Mouse (Mus musculus) embryonic facial prominence, embryonic 13.5 days (tissue): ENCODE data around the gene Atrnl1. TPM values are rescaled to one million over a fixed set of nuclear protein-coding genes. Genes with fewer than 3 reads are reported as not detected.

Experiments
- ATAC-seq: fragments of 200-750 bp; cut with Nextera tagmentation; 2 replicates; pipeline ENCODE4 v1.8.0; 2017; ENCODE audit warnings: low read depth; ENCODE audit not compliant: insufficient number of reproducible peaks, insufficient read depth, low FRiP score, low TSS enrichment
- H3K27ac ChIP-seq: fragments of 300-500 bp; sonication (generic); 2 replicates; pipeline ENCODE4 v1.5.1; 2015; ENCODE audit warnings: moderate library complexity, mild to moderate bottlenecking, inconsistent platforms
- H3K27me3 ChIP-seq: fragments of 300-500 bp; sonication (generic); 2 replicates; pipeline ENCODE4 v1.6.1; 2015; ENCODE audit warnings: mild to moderate bottlenecking, inconsistent platforms
- H3K36me3 ChIP-seq: fragments of 300-500 bp; sonication (generic); 2 replicates; pipeline ENCODE4 v1.6.1; 2015; ENCODE audit warnings: mild to moderate bottlenecking, inconsistent platforms
- H3K4me1 ChIP-seq: fragments of 300-500 bp; sonication (generic); 2 replicates; pipeline ENCODE4 v1.6.1; 2015; ENCODE audit warnings: inconsistent platforms
- H3K4me2 ChIP-seq: fragments of 300-500 bp; sonication (generic); 2 replicates; pipeline ENCODE4 v1.6.1; 2015; ENCODE audit warnings: moderate library complexity, mild to moderate bottlenecking, inconsistent platforms
- H3K4me3 ChIP-seq: fragments of 300-500 bp; sonication (generic); 2 replicates; pipeline ENCODE4 v1.5.1; 2015; ENCODE audit warnings: mild to moderate bottlenecking, inconsistent platforms
- H3K9ac ChIP-seq: fragments of 300-500 bp; sonication (generic); 2 replicates; pipeline ENCODE4 v1.6.1; 2015; ENCODE audit warnings: mild to moderate bottlenecking, inconsistent platforms
- H3K9me3 ChIP-seq: fragments of 300-500 bp; sonication (generic); 2 replicates; pipeline ENCODE4 v1.6.1; 2016; ENCODE audit warnings: inconsistent platforms
- WGBS: fragments of 180-500 bp; shearing (Covaris S2); methylation state at CpG from one replicate; pipeline ENCODE4 v1.1.7; 2015; ENCODE audit warnings: mixed read lengths; 5-methylcytosine and 5-hydroxymethylcytosine counted together
- polyA plus RNA-seq: library from polyadenylated mRNA; unstranded; fragments of >200 nt; fragmentation: Nextera tagmentation; extraction: Ambion mirVana; gene quantifications from 2 replicates; pipeline ENCODE4 v1.2.1, GENCODE M21; 2015

Gene Atrnl1
- polyA plus RNA-seq, 1 experiment from 2014 or later: 8.2 TPM

GRCm38 (mm10) chr19:57954131-57954530, 343.3 kb downstream of the Atrnl1 start:
- no peak for ATAC-seq
- no peaks in the 10 kb centered on the region for H3K27me3 ChIP-seq
- no peak overlapping the region for H3K4me3 ChIP-seq
- 100% methylated on average over 3 of the region's 3 CpGs for WGBS
- no peaks in the 10 kb centered on the region for H3K9me3 ChIP-seq
- H3K36me3 ChIP-seq: no peaks in the 10 kb centered on the region
- no peaks in the 10 kb centered on the region for H3K4me1 ChIP-seq
- H3K27ac ChIP-seq: no peak overlapping the region
- H3K4me2 ChIP-seq: no peak overlapping the region
- no peak overlapping the region for H3K9ac ChIP-seq

GRCm38 (mm10) chr19:57956459-57956858, 345.6 kb downstream of the Atrnl1 start:
- no peak for ATAC-seq
- Histone ChIP-seq H3K9ac (no peak overlapping the region), H3K36me3 (no peaks in the 10 kb centered on the region), H3K4me2 (no peak overlapping the region), H3K27me3 (no peaks in the 10 kb centered on the region), H3K4me1 (no peaks in the 10 kb centered on the region), H3K9me3 (no peaks in the 10 kb centered on the region), H3K27ac (no peak overlapping the region), H3K4me3 (no peak overlapping the region)
- WGBS: 83% methylated on average over 3 of the region's 3 CpGs

GRCm38 (mm10) chr19:57957363-57957762, 346.5 kb downstream of the Atrnl1 start:
- no peak overlapping the region for H3K9ac ChIP-seq
- no peaks in the 10 kb centered on the region for H3K9me3 ChIP-seq
- no peak overlapping the region for H3K27ac ChIP-seq
- ATAC-seq: no peak
- H3K27me3 ChIP-seq: no peaks in the 10 kb centered on the region
- H3K36me3 ChIP-seq: no peaks in the 10 kb centered on the region
- H3K4me3 ChIP-seq: no peak overlapping the region
- 92% methylated on average over 3 of the region's 3 CpGs for WGBS
- no peak overlapping the region for H3K4me2 ChIP-seq
- no peaks in the 10 kb centered on the region for H3K4me1 ChIP-seq

GRCm38 (mm10) chr19:57958154-57958553, 347.3 kb downstream of the Atrnl1 start:
- H3K27me3 ChIP-seq: no peaks in the 10 kb centered on the region
- no peaks in the 10 kb centered on the region for H3K36me3 ChIP-seq
- H3K9ac ChIP-seq: no peak overlapping the region
- H3K4me3 ChIP-seq: no peak overlapping the region
- no peak for ATAC-seq
- H3K4me1 ChIP-seq: no peaks in the 10 kb centered on the region
- no peak overlapping the region for H3K4me2 ChIP-seq
- no peaks in the 10 kb centered on the region for H3K9me3 ChIP-seq
- no peak overlapping the region for H3K27ac ChIP-seq

- H3K27me3 ChIP-seq: no peaks in the 10 kb centered on the region
- no peaks in the 10 kb centered on the region for H3K9me3 ChIP-seq
- H3K4me2 ChIP-seq: no peak overlapping the region
- no peak overlapping the region for H3K27ac ChIP-seq
- H3K9ac ChIP-seq: no peak overlapping the region
- H3K4me3 ChIP-seq: no peak overlapping the region
- H3K36me3 ChIP-seq: no peaks in the 10 kb centered on the region
- WGBS: 92% methylated on average over 5 of the region's 5 CpGs
- no peak for ATAC-seq
- H3K4me1 ChIP-seq: no peaks in the 10 kb centered on the region
Measured at GRCm38 (mm10) chr19:57958726-57959125, 347.9 kb downstream of the Atrnl1 start.

GRCm38 (mm10) chr19:57961321-57961720, 350.5 kb downstream of the Atrnl1 start:
- Histone ChIP-seq H3K27ac (no peak overlapping the region), H3K36me3 (no peaks in the 10 kb centered on the region), H3K4me3 (no peak overlapping the region), H3K4me2 (no peak overlapping the region), H3K9ac (no peak overlapping the region), H3K27me3 (no peaks in the 10 kb centered on the region), H3K4me1 (no peaks in the 10 kb centered on the region), H3K9me3 (no peaks in the 10 kb centered on the region)
- WGBS: 46% methylated on average over 3 of the region's 3 CpGs
- ATAC-seq: no peak

GRCm38 (mm10) chr19:57961738-57962640, 351.2 kb downstream of the Atrnl1 start:
- no peaks in the 10 kb centered on the region for H3K36me3 ChIP-seq
- H3K27ac ChIP-seq: no peak overlapping the region
- H3K4me3 ChIP-seq: no peak overlapping the region
- no peak overlapping the region for H3K9ac ChIP-seq
- 76% methylated on average over 16 of the region's 16 CpGs for WGBS
- no peaks in the 10 kb centered on the region for H3K27me3 ChIP-seq
- H3K9me3 ChIP-seq: no peaks in the 10 kb centered on the region
- H3K4me1 ChIP-seq: no peaks in the 10 kb centered on the region
- no peak overlapping the region for H3K4me2 ChIP-seq
- ATAC-seq: no peak

- no peak overlapping the region for H3K4me2 ChIP-seq
- H3K36me3 ChIP-seq: no peaks in the 10 kb centered on the region
- WGBS: 88% methylated on average over 6 of the region's 6 CpGs
- no peak overlapping the region for H3K9ac ChIP-seq
- no peak overlapping the region for H3K4me3 ChIP-seq
- no peaks in the 10 kb centered on the region for H3K9me3 ChIP-seq
- no peak overlapping the region for H3K27ac ChIP-seq
- H3K4me1 ChIP-seq: no peaks in the 10 kb centered on the region
- H3K27me3 ChIP-seq: no peaks in the 10 kb centered on the region
- no peak for ATAC-seq
Measured at GRCm38 (mm10) chr19:57963874-57964273, 353.0 kb downstream of the Atrnl1 start.

- Histone ChIP-seq H3K4me1 (no peaks in the 10 kb centered on the region), H3K27me3 (no peaks in the 10 kb centered on the region), H3K9me3 (no peaks in the 10 kb centered on the region), H3K4me3 (no peak overlapping the region), H3K4me2 (no peak overlapping the region), H3K9ac (no peak overlapping the region), H3K27ac (no peak overlapping the region), H3K36me3 (peaks cover 3% of the 10 kb centered on the region; the same call in 1 of the 2 replicates)
- no peak for ATAC-seq
- WGBS: 91% methylated on average over 7 of the region's 7 CpGs
Measured at GRCm38 (mm10) chr19:57969766-57970165, 358.9 kb downstream of the Atrnl1 start.

- H3K9ac ChIP-seq: no peak overlapping the region
- no peak overlapping the region for H3K4me2 ChIP-seq
- H3K4me1 ChIP-seq: no peaks in the 10 kb centered on the region
- H3K4me3 ChIP-seq: no peak overlapping the region
- H3K9me3 ChIP-seq: no peaks in the 10 kb centered on the region
- H3K27ac ChIP-seq: no peak overlapping the region
- WGBS: 88% methylated on average over 13 of the region's 13 CpGs
- ATAC-seq: no peak
- no peaks in the 10 kb centered on the region for H3K27me3 ChIP-seq
- H3K36me3 ChIP-seq: peaks cover 8% of the 10 kb centered on the region
Measured at GRCm38 (mm10) chr19:57970342-57970895, 359.6 kb downstream of the Atrnl1 start.

GRCm38 (mm10) chr19:57975201-57975600, 364.4 kb downstream of the Atrnl1 start:
- Histone ChIP-seq H3K4me3 (no peak overlapping the region), H3K27ac (no peak overlapping the region), H3K4me1 (no peaks in the 10 kb centered on the region), H3K4me2 (no peak overlapping the region), H3K36me3 (peaks cover 18% of the 10 kb centered on the region), H3K9me3 (no peaks in the 10 kb centered on the region), H3K27me3 (no peaks in the 10 kb centered on the region), H3K9ac (no peak overlapping the region)
- ATAC-seq: no peak
- WGBS: 95% methylated on average over 6 of the region's 6 CpGs
